Mouse (Mus musculus): ENCODE measurements at regions not wholly inside any gene's neighbourhood (a gene's known extent, or its start where the extent isn't known, plus 50 kb on each side); places are given as distances from the start of the nearest gene placed in this dataset.
A peak's percentile ranks its signal among the peaks of the same experiment; 100 is the strongest.

GRCm38 (mm10) chr17:9848559-9849357 lies 179.2 kb upstream of the Pabpc6 start:
- DNase-seq (ENCODE audit: low read depth, low spot score): no peak

GRCm38 (mm10) chr17:9845451-9846075 lies 176.0 kb upstream of the Pabpc6 start:
- no peak for DNase-seq (ENCODE audit: low read depth, low spot score)

GRCm38 (mm10) chr17:9841103-9841502 lies 171.6 kb upstream of the Pabpc6 start:
- no peak for DNase-seq (ENCODE audit: low read depth, low spot score)

GRCm38 (mm10) chr17:9839256-9839655 lies 169.7 kb upstream of the Pabpc6 start:
- no peak for DNase-seq (ENCODE audit: low read depth, low spot score)

- DNase-seq (ENCODE audit: low read depth, low spot score): no peak
These were observed 167.7 kb upstream of the Pabpc6 start for GRCm38 (mm10) chr17:9836995-9837842.

- peak; percentile 55 for DNase-seq (ENCODE audit: low read depth, low spot score)
These were observed 160.4 kb upstream of the Pabpc6 start for GRCm38 (mm10) chr17:9829895-9830294.

- no peak for DNase-seq (ENCODE audit: low read depth, low spot score)
These were observed 151.8 kb upstream of the Pabpc6 start for GRCm38 (mm10) chr17:9821358-9821757.

GRCm38 (mm10) chr17:9817056-9817455 lies 147.5 kb upstream of the Pabpc6 start:
- DNase-seq (ENCODE audit: low read depth, low spot score): no peak

- no peak for DNase-seq (ENCODE audit: low read depth, low spot score)
These were observed 127.6 kb upstream of the Pabpc6 start for GRCm38 (mm10) chr17:9797069-9797468.

- no peak for DNase-seq (ENCODE audit: low read depth, low spot score)
These were observed 126.9 kb upstream of the Pabpc6 start for GRCm38 (mm10) chr17:9796225-9796988.

GRCm38 (mm10) chr17:9778866-9779265 lies 109.3 kb upstream of the Pabpc6 start:
- no peak for DNase-seq (ENCODE audit: low read depth, low spot score)

- DNase-seq (ENCODE audit: low read depth, low spot score): no peak
These were observed 107.6 kb upstream of the Pabpc6 start for GRCm38 (mm10) chr17:9777165-9777564.

GRCm38 (mm10) chr17:9776286-9777016 lies 106.9 kb upstream of the Pabpc6 start:
- DNase-seq (ENCODE audit: low read depth, low spot score): peak; percentile 62

- DNase-seq (ENCODE audit: low read depth, low spot score): peak; percentile 47
These were observed 106.2 kb upstream of the Pabpc6 start for GRCm38 (mm10) chr17:9775668-9776151.

- no peak for DNase-seq (ENCODE audit: low read depth, low spot score)
These were observed 105.5 kb upstream of the Pabpc6 start for GRCm38 (mm10) chr17:9774740-9775629.

GRCm38 (mm10) chr17:9773744-9774143 lies 104.2 kb upstream of the Pabpc6 start:
- no peak for DNase-seq (ENCODE audit: low read depth, low spot score)

GRCm38 (mm10) chr17:9768275-9768674 lies 98.8 kb upstream of the Pabpc6 start:
- no peak for DNase-seq (ENCODE audit: low read depth, low spot score)

- no peak for DNase-seq (ENCODE audit: low read depth, low spot score)
These were observed 96.2 kb upstream of the Pabpc6 start for GRCm38 (mm10) chr17:9765680-9766250.

GRCm38 (mm10) chr17:9764701-9765359 lies 95.3 kb upstream of the Pabpc6 start:
- DNase-seq (ENCODE audit: low read depth, low spot score): peak; percentile 50

Data from telencephalon, adult 2 months (tissue).